Mouse (Mus musculus): ENCODE results near the gene Tlx2. TPM values are rescaled to one million over a fixed set of nuclear protein-coding genes. Genes with fewer than 3 reads are reported as not detected.

Tlx2 gene
- polyA plus RNA-seq, 1 experiment, result 0.11 TPM

DNA sequence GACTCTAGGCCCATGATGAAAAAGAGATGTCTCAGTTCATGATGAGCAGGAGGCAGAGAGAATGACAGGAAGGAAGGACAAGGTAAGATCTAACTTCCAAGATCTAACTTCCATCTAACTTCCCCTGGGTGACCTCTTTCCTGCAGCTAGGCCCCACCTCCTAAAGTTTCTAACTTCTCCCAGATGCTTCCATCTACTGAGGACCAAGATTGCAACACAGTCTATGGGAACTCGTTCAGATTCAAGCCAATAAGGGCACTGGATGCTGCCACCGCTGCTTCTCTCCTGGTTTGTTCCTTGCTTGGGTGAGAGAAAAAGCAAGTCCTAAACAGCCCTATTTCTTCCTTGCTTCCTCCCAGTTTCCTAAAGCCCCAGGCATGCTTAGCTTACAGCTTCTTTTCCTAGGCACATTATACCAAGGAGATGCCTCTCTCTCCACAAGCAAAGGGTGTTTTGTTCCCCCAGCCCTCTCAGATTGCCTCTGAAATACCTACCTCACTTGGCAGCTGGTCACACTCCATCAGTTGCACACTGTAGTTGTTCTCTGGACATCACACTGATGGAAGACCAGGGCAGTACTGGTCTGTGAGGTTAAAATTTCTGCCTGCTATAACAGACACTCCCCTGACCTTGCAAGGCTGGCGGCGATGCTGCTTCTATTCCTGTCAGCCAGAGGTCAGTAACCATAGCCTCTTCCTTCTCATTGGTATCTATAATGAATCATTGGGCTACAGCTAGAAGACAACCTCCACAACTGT lies 49.1 kb downstream of the Tlx2 start:
- WGBS, result 89% methylated on average over 4 of the region's 4 CpGs
- no peaks in the 10 kb centered on the region for H3K4me1 ChIP-seq (replicated peaks; ENCODE audit: control insufficient read depth, insufficient read depth, low read length)
- TF ChIP-seq CTCF (IDR thresholded peaks at IDR 0.05; ENCODE audit: borderline replicate concordance, control insufficient read depth, extremely low read depth, insufficient read depth, low read length, poor library complexity), result no peak

GRCm38 (mm10) chr6:83020121-83020520 lies 50.0 kb downstream of the Tlx2 start:
- no peaks in the 10 kb centered on the region for H3K36me3 ChIP-seq (ENCODE audit: control insufficient read depth, insufficient read depth, low read length)
- no peak for DNase-seq
- WGBS, result 95% methylated on average over 6 of the region's 6 CpGs
- no peaks in the 10 kb centered on the region for H3K4me1 ChIP-seq (replicated peaks; ENCODE audit: control insufficient read depth, insufficient read depth, low read length)
- no peaks in the 10 kb centered on the region for H3K27me3 ChIP-seq (ENCODE audit: control insufficient read depth, insufficient read depth, low read length)
- H3K4me3 ChIP-seq (ENCODE audit: control insufficient read depth, insufficient read depth, low read length), result no peak overlapping the region
- no peak for TF ChIP-seq CTCF (IDR thresholded peaks at IDR 0.05; ENCODE audit: borderline replicate concordance, control insufficient read depth, extremely low read depth, insufficient read depth, low read length, poor library complexity)
- TF ChIP-seq POLR2A (IDR thresholded peaks at IDR 0.05; ENCODE audit: control insufficient read depth, extremely low read depth, insufficient read depth, low read length, poor library complexity), result no peak
- H3K27ac ChIP-seq (ENCODE audit: control insufficient read depth, insufficient read depth, low read length), result no peak overlapping the region

More for the DNA sequence above, 49.1 kb downstream of the Tlx2 start:
- H3K27ac ChIP-seq (ENCODE audit: control insufficient read depth, insufficient read depth, low read length), result no peak overlapping the region
- no peak for DNase-seq
- H3K4me3 ChIP-seq (ENCODE audit: control insufficient read depth, insufficient read depth, low read length), result no peak overlapping the region
- no peaks in the 10 kb centered on the region for H3K27me3 ChIP-seq (ENCODE audit: control insufficient read depth, insufficient read depth, low read length)
- H3K36me3 ChIP-seq (ENCODE audit: control insufficient read depth, insufficient read depth, low read length), result no peaks in the 10 kb centered on the region

- Histone ChIP-seq H3K27ac (ENCODE audit: control insufficient read depth, insufficient read depth, low read length) (no peak overlapping the region), H3K27me3 (ENCODE audit: control insufficient read depth, insufficient read depth, low read length) (no peaks in the 10 kb centered on the region), H3K4me1 (replicated peaks; ENCODE audit: control insufficient read depth, insufficient read depth, low read length) (no peaks in the 10 kb centered on the region), H3K4me3 (ENCODE audit: control insufficient read depth, insufficient read depth, low read length) (no peak overlapping the region), H3K36me3 (ENCODE audit: control insufficient read depth, insufficient read depth, low read length) (no peaks in the 10 kb centered on the region)
- TF ChIP-seq CTCF (IDR thresholded peaks at IDR 0.05; ENCODE audit: borderline replicate concordance, control insufficient read depth, extremely low read depth, insufficient read depth, low read length, poor library complexity) (no peak), POLR2A (IDR thresholded peaks at IDR 0.05; ENCODE audit: control insufficient read depth, extremely low read depth, insufficient read depth, low read length, poor library complexity) (no peak)
- DNase-seq, result no peak
- WGBS, result 90% methylated on average over 3 of the region's 3 CpGs
These were observed 51.0 kb downstream of the Tlx2 start for GRCm38 (mm10) chr6:83019044-83019443.

Other genes with a start within 250 kb of the Tlx2 start
- gene Sema4f, start 130.5 kb downstream of the Tlx2 start, polyA plus RNA-seq (2012; rRNA removed), result 3.0 and 3.3 TPM in 2 replicates
- gene M1ap, start 123.4 kb downstream of the Tlx2 start, polyA plus RNA-seq (2012; rRNA removed), result 0.58 and 1.3 TPM in 2 replicates
- 19.9 and 21.9 TPM in 2 replicates for gene Dok1, start 36.8 kb downstream of the Tlx2 start, polyA plus RNA-seq (2012; rRNA removed)
- gene Loxl3, start 36.1 kb downstream of the Tlx2 start, polyA plus RNA-seq (2012; rRNA removed), result 2.8 and 3.1 TPM in 2 replicates
- 867 and 886 TPM in 2 replicates for gene Aup1, start 15.8 kb downstream of the Tlx2 start, polyA plus RNA-seq (2012; rRNA removed)
- 64.6 and 66.4 TPM in 2 replicates for gene Htra2, start 15.0 kb downstream of the Tlx2 start, polyA plus RNA-seq (2012; rRNA removed)
- gene Dqx1, start 12.4 kb downstream of the Tlx2 start, polyA plus RNA-seq (2012; rRNA removed), result 3.6 and 4.4 TPM in 2 replicates
- gene Pcgf1, start 7.6 kb upstream of the Tlx2 start, polyA plus RNA-seq (2012; rRNA removed), result 24.4 and 25.5 TPM in 2 replicates
- gene Lbx2, start 16.1 kb upstream of the Tlx2 start, polyA plus RNA-seq (2012; rRNA removed), result 2.1 and 2.6 TPM in 2 replicates
- 18.9 and 19.6 TPM in 2 replicates for gene Ccdc142, start 31.3 kb upstream of the Tlx2 start, polyA plus RNA-seq (2012; rRNA removed)
- gene Gm42688, start 31.3 kb upstream of the Tlx2 start, polyA plus RNA-seq (2012; rRNA removed), result 10.2 and 11.9 TPM in 2 replicates
- gene Mrpl53, start 38.7 kb upstream of the Tlx2 start, polyA plus RNA-seq (2012; rRNA removed), result 67.2 and 83.6 TPM in 2 replicates
- 142 and 143 TPM in 2 replicates for gene Mogs, start 45.2 kb upstream of the Tlx2 start, polyA plus RNA-seq (2012; rRNA removed)
- gene Wbp1, start 51.3 kb upstream of the Tlx2 start, polyA plus RNA-seq (2012; rRNA removed), result 227 and 265 TPM in 2 replicates
- 67.2 and 98.6 TPM in 2 replicates for gene Ino80b, start 55.1 kb upstream of the Tlx2 start, polyA plus RNA-seq (2012; rRNA removed)
- 40.5 and 41.3 TPM in 2 replicates for gene Rtkn, start 65.2 kb upstream of the Tlx2 start, polyA plus RNA-seq (2012; rRNA removed)
- gene Wdr54, start 86.1 kb upstream of the Tlx2 start, polyA plus RNA-seq (2012; rRNA removed), result 0.80 and 0.89 TPM in 2 replicates
- gene 1700003E16Rik, start 86.1 kb upstream of the Tlx2 start, polyA plus RNA-seq (2012; rRNA removed), result 0.19 and 0.38 TPM in 2 replicates
- 166 and 167 TPM in 2 replicates for gene Dctn1, start 95.6 kb upstream of the Tlx2 start, polyA plus RNA-seq (2012; rRNA removed)
- gene Slc4a5, start 149.5 kb upstream of the Tlx2 start, polyA plus RNA-seq (2012; rRNA removed), result 0.57 and 0.62 TPM in 2 replicates

All from thymus, adult 2 months (tissue).